Mouse (Mus musculus) limb, embryonic 11.5 days (tissue): Measurements from ENCODE around the gene Nphp3. TPM values are rescaled to one million over a fixed set of nuclear protein-coding genes. Genes with fewer than 3 reads are reported as not detected.

Experiments used
- ATAC-seq: fragments of 200-750 bp; cut with Nextera tagmentation; 2 replicates; pipeline ENCODE4 v1.8.0; 2017; ENCODE audit warnings: low read depth; ENCODE audit not compliant: insufficient number of reproducible peaks, low FRiP score, low TSS enrichment
- DNase-seq: peaks from one replicate; pipeline ENCODE4 v3.0.0-alpha.2; 2015; ENCODE audit warnings: low spot score
- H3K27ac ChIP-seq: fragments of 300-500 bp; sonication (generic); replicated peaks from 2 replicates; pipeline ENCODE4 v1.5.1; 2014; ENCODE audit warnings: low read depth, mild to moderate bottlenecking, low read length
- H3K27me3 ChIP-seq: fragments of 300-500 bp; sonication (generic); 2 replicates; pipeline ENCODE4 v1.6.1; 2014; ENCODE audit warnings: mild to moderate bottlenecking, low read length, mixed read lengths; ENCODE audit not compliant: control insufficient read depth, insufficient read depth
- H3K36me3 ChIP-seq: fragments of 300-500 bp; sonication (generic); 2 replicates; pipeline ENCODE4 v1.6.1; 2014; ENCODE audit warnings: mild to moderate bottlenecking, low read length, moderate library complexity, mixed read lengths; ENCODE audit not compliant: control insufficient read depth, insufficient read depth
- H3K4me1 ChIP-seq: fragments of 300-500 bp; sonication (generic); 2 replicates; pipeline ENCODE4 v1.6.1; 2014; ENCODE audit warnings: low read length, mixed read lengths; ENCODE audit not compliant: control insufficient read depth, insufficient read depth
- H3K4me2 ChIP-seq: fragments of 300-500 bp; sonication (generic); 2 replicates; pipeline ENCODE4 v1.6.1; 2014; ENCODE audit warnings: low read depth, mild to moderate bottlenecking, moderate library complexity; ENCODE audit not compliant: severe bottlenecking
- H3K4me3 ChIP-seq: fragments of 300-500 bp; sonication (generic); 2 replicates; pipeline ENCODE4 v1.5.1; 2014; ENCODE audit warnings: low read depth, low read length
- H3K9ac ChIP-seq: fragments of 300-500 bp; sonication (generic); 2 replicates; pipeline ENCODE4 v1.6.1; 2014; ENCODE audit warnings: mild to moderate bottlenecking, low read length
- H3K9me3 ChIP-seq: fragments of 300-500 bp; sonication (generic); 2 replicates; pipeline ENCODE4 v1.6.1; 2016; ENCODE audit warnings: low read length; ENCODE audit not compliant: control insufficient read depth
- WGBS: fragments of 180-500 bp; shearing (Covaris S2); extraction: QIAGEN DNeasy Blood & Tissue Kit; methylation state at CpG from one replicate; pipeline ENCODE4 v1.1.7; 2014; 5-methylcytosine and 5-hydroxymethylcytosine counted together
- polyA plus RNA-seq: library from polyadenylated mRNA; unstranded; fragments of >200 nt; fragmentation: Nextera tagmentation; extraction: Ambion mirVana; gene quantifications from 2 replicates; pipeline ENCODE4 v1.2.1, GENCODE M21; 2014

The Nphp3 gene
- polyA plus RNA-seq, 1 experiment from 2014 or later, result 6.1 TPM

DNA sequence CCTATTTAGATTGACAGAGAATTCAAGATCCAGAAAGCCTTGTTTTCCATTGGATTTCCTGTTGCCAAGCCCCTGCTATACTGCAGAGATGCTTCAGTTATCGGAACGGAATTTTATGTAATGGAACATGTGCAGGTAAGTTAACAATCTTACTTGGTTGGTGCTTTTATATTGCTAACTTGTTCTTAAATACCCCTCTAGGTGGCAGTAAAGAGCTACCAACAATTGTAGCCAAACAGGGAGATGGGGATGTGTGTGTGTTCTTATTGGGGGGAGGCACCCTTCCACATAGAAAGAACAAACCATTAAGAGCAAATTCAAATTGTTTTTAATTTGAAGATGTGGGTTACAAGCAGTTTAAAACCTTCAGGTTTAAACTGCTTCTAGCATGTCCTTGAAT lies 73.5 kb downstream of the Nphp3 start:
- ATAC-seq (no peak), DNase-seq (no peak)
- WGBS, result 68% methylated on average over 2 of the region's 2 CpGs
- H3K4me2 ChIP-seq, result no peak overlapping the region
- H3K9me3 ChIP-seq, result no peaks in the 10 kb centered on the region
- no peak overlapping the region for H3K27ac ChIP-seq
- no peaks in the 10 kb centered on the region for H3K36me3 ChIP-seq
- no peak overlapping the region for H3K4me3 ChIP-seq
- no peaks in the 10 kb centered on the region for H3K4me1 ChIP-seq
- no peaks in the 10 kb centered on the region for H3K27me3 ChIP-seq
- H3K9ac ChIP-seq, result no peak overlapping the region

DNA sequence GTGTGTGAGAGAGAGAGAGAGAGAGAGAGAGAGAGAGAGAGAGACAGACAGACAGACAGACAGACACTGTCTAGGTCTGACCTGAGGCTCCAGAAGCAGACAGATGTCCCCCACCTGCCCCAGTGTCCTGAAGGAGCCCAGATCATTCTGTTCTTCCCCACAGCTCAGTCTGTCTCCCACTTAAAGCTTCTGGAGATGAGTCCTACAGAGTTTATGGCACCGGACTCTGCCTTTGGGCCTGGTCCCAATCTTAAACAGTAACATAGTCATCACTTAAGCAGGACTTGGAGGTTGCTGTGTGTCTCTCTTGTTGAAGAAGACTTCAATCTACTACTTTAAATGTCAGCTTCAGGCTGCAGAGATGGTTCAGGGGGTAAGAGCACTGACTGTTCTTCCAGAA lies 76.4 kb downstream of the Nphp3 start:
- Histone ChIP-seq H3K4me3 (no peak overlapping the region), H3K4me1 (no peaks in the 10 kb centered on the region), H3K27ac (no peak overlapping the region), H3K27me3 (no peaks in the 10 kb centered on the region), H3K4me2 (no peak overlapping the region), H3K9ac (no peak overlapping the region), H3K36me3 (no peaks in the 10 kb centered on the region), H3K9me3 (no peaks in the 10 kb centered on the region)
- 95% methylated on average over 1 of the region's 1 CpGs for WGBS
- DNase-seq (no peak), ATAC-seq (no peak)

DNA sequence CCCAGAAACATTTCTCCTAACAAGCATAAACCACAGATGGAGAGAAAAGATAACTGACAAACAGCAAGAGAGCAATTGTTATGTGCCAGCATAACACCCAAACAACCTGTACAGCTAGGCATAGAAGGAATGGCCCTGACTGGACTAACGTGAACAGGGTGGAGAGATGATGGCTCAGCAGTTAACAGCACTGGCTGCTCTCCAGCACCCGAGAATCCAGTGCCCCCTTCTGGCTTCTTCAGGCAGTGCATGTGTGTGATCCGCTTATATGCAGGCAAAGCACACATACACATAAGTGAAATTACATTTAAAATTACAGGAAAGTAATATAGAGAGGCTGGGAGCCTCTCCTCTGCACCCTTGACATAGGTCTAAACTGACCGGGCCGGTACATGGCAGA lies 77.0 kb downstream of the Nphp3 start:
- 48% methylated on average over 5 of the region's 5 CpGs for WGBS
- Histone ChIP-seq H3K4me1 (no peaks in the 10 kb centered on the region), H3K4me3 (no peak overlapping the region), H3K9me3 (no peaks in the 10 kb centered on the region), H3K27ac (no peak overlapping the region), H3K27me3 (no peaks in the 10 kb centered on the region), H3K4me2 (no peak overlapping the region), H3K36me3 (no peaks in the 10 kb centered on the region), H3K9ac (no peak overlapping the region)
- DNase-seq (peak; percentile 78), ATAC-seq (no peak)

DNA sequence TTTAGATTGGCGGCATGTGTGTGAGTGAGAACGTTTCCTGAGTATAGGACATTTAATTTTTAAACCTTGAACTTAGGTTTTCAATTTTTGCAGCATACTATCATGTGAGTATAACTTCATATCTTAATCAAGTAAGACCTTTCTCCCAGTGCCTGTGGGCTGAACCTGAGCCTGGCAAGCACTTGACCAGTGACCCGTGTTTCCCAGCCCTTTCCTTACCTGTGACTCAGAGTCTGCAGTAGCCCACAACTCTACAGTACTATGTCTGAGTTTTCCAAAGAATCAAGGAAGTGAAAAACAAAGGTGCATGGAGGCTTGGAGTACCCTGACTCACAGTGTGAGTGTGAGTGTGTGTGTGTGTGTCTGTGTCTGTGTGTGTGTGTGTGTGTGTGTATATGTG lies 77.7 kb downstream of the Nphp3 start:
- Histone ChIP-seq H3K27me3 (no peaks in the 10 kb centered on the region), H3K36me3 (no peaks in the 10 kb centered on the region), H3K4me2 (no peak overlapping the region), H3K4me1 (no peaks in the 10 kb centered on the region), H3K4me3 (no peak overlapping the region), H3K27ac (no peak overlapping the region), H3K9me3 (no peaks in the 10 kb centered on the region), H3K9ac (no peak overlapping the region)
- DNase-seq (no peak), ATAC-seq (no peak)
- 77% methylated on average over 3 of the region's 3 CpGs for WGBS

DNA sequence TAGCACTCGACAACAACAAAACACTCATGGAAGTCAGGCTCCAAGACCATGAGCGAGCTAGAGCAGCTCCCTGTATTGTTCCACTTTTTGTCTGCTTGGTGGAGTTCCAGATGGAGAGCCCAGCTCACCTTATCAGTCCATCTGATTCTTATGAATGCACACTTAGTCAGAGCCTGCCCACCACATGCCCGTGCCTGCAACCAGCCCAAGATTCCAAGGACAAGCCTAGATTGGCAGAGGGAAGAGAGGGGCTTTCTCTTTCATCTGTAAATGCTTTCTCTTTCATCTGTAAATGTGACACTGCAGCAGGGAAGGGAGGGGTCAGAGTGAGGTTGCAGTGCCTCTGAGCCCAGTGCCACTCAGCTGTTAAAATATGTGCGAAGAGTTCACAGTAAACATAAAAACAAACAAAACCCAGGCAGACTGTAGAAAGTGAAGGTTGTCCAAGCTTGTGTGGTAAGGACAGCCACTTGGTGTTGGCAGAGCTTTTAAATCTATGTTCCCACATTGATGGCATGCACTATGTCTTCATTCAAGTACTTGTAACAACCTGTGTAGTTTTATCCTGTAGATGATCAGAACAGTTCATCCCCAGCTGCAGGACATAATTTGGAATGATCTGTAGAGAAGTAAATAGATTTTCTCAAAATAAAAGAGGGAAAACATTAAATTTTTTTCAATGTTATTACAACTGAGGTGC lies 83.5 kb downstream of the Nphp3 start:
- no peak for ATAC-seq
- WGBS, result 45% methylated on average over 4 of the region's 4 CpGs
- Histone ChIP-seq H3K27ac (no peak overlapping the region), H3K4me2 (no peak overlapping the region), H3K4me3 (no peak overlapping the region), H3K27me3 (no peaks in the 10 kb centered on the region), H3K36me3 (no peaks in the 10 kb centered on the region), H3K4me1 (no peaks in the 10 kb centered on the region), H3K9me3 (no peaks in the 10 kb centered on the region), H3K9ac (no peak overlapping the region)
- DNase-seq, result no peak

DNA sequence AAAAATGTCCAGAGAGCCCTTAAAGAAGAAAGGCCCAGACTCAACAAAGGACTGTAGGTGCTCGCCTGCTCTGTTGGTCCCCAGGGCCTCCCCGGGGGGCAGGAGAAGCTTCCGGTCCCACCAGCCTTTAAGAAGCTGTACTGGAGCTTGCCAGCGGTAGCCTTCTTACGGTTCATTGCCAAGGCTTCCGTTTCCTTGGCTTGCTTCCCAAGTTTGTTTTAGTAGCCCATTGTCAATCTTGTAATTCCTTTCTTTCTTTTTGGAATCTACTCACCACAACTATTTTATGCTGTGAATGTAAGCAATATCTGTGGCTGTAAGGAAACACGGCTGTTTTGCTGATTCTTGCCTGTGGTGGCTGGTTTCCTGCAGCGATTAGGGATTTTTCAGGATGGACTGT lies 86.2 kb downstream of the Nphp3 start:
- Histone ChIP-seq H3K27ac (no peak overlapping the region), H3K27me3 (no peaks in the 10 kb centered on the region), H3K4me2 (no peak overlapping the region), H3K36me3 (no peaks in the 10 kb centered on the region), H3K9ac (no peak overlapping the region), H3K9me3 (no peaks in the 10 kb centered on the region), H3K4me3 (no peak overlapping the region), H3K4me1 (no peaks in the 10 kb centered on the region)
- ATAC-seq (no peak), DNase-seq (no peak)
- 87% methylated on average over 8 of the region's 8 CpGs for WGBS

DNA sequence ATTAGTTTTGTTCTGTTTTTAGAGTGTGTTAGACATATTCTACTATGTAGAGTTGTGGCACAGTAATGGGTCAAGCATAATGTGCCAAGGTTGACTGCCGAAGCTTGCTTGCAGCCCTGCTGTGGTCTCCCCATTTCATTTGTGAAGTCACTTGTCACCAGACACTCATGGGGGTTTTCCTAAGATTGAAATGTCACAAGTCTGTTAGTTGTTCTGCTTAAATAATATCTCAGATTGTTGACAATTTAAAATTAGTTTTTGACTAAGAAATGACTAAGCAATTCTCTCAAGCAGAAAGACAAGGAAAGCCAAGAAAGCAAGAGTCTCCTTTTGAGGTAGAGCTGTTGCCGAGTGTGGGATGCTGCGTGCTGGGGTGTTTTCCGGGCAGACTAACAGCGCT lies 90.6 kb downstream of the Nphp3 start:
- H3K27me3 ChIP-seq, result no peaks in the 10 kb centered on the region
- whole genome bisulfite sequencing, result 93% methylated on average over 5 of the region's 5 CpGs
- DNase-seq (no peak), ATAC-seq (no peak)
- H3K4me1 ChIP-seq, result no peaks in the 10 kb centered on the region
- no peak overlapping the region for H3K9ac ChIP-seq
- no peak overlapping the region for H3K4me2 ChIP-seq
- H3K27ac ChIP-seq, result no peak overlapping the region
- no peaks in the 10 kb centered on the region for H3K9me3 ChIP-seq
- no peaks in the 10 kb centered on the region for H3K36me3 ChIP-seq
- H3K4me3 ChIP-seq, result no peak overlapping the region

Other genes starting within 250 kb of the Nphp3 start
- gene Tmem108, start 240.7 kb upstream of the Nphp3 start, polyA plus RNA-seq, result 11.9 and 12.9 TPM in 2 replicates
- gene Gm28305, start 38.1 kb downstream of the Nphp3 start, polyA plus RNA-seq, result not detected in 2 replicates
- gene Uba5, start 60.6 kb downstream of the Nphp3 start, polyA plus RNA-seq, result 63.9 and 64.0 TPM in 2 replicates
- gene Acad11, start 60.8 kb downstream of the Nphp3 start, polyA plus RNA-seq, result 10.3 and 11.6 TPM in 2 replicates
- 0.62 and 0.67 TPM in 2 replicates for gene Ackr4, start 124.4 kb downstream of the Nphp3 start, polyA plus RNA-seq